Mouse (Mus musculus): Measurements from ENCODE around the gene Klrb1a. TPM values are rescaled to one million over a fixed set of nuclear protein-coding genes. Genes with fewer than 3 reads are reported as not detected.

Klrb1a gene
- polyA plus RNA-seq, 1 experiment, result 0.24 TPM

DNA sequence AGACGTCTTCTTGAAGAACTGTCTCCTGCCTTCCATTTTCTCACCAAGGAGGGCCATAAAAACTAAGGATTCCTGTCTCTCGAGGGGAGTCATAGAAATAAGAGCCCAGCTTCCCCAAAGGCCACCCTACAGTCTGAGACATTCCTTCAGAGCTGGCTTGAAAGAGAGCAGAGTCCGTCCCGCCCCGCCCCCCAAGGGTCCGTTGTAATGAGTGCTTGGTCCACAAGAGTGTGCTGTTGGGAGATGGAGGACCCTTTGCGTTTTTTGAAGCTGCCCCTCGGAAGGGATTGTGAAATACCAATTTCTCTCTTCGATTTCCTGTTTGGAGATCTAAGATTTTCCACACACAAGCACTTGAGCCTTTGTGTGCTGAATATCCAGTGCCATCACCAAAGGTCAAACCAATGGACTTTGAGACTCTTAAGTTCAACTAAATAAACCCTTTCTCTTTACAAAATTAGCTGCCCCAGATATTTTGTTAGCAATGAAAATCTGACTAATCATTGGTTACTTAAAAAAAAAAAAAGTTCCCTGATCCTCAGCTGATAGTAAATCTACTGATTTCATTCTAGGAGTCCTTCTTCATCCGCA is 39.2 kb downstream of the Klrb1a start:
- peaks cover 2% of the 10 kb centered on the region; the same call in 1 of the 2 replicates for H3K4me1 ChIP-seq (ENCODE audit: control insufficient read depth, insufficient read depth, insufficient read length, low read length)
- no peaks in the 10 kb centered on the region for H3K27me3 ChIP-seq (ENCODE audit: control insufficient read depth, insufficient read depth, low read length)
- no peaks in the 10 kb centered on the region for H3K36me3 ChIP-seq (ENCODE audit: control insufficient read depth, insufficient read depth, low read length)
- no peak overlapping the region for H3K4me3 ChIP-seq (ENCODE audit: low read depth, low read length)
- H3K27ac ChIP-seq (ENCODE audit: insufficient read depth, low read depth, low read length), result no peak overlapping the region
- 29% methylated on average over 10 of the region's 10 CpGs for WGBS
- peak; percentile 36; the same call in 1 of the 2 replicates for TF ChIP-seq CTCF (IDR thresholded peaks at IDR 0.05; ENCODE audit: extremely low read depth, insufficient read length, insufficient replicate concordance, low read depth, low read length)
- no peak for TF ChIP-seq POLR2A (IDR thresholded peaks at IDR 0.05; ENCODE audit: low read depth, low read length)

DNA sequence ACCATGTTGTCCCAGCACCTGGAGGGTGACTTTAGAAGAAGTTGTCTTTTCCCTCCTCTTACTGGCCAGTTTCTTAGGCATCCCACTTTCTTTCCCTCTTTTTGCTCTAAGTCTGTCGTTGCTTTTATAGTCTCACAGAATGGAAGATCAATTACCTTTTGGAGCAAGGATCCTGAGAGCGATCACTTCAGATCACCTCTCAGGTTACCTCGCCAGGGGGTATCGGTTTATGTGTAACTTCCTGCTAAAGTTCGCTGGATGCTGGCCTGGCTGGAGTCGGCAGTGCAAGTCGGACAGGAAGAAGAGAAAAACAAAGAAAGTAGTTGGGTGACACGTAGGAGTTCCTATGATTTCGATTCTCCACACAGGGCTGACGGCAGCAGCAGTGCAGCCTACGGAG is 41.8 kb downstream of the Klrb1a start, which contains the start of gene A2ml1:
A2ml1 (minus strand) TSS at position 101 of the 400 bp plus-strand sequence.
- peaks cover 2% of the 10 kb centered on the region; the same call in 1 of the 2 replicates for H3K4me1 ChIP-seq (ENCODE audit: control insufficient read depth, insufficient read depth, insufficient read length, low read length)
- no peak for TF ChIP-seq CTCF (IDR thresholded peaks at IDR 0.05; ENCODE audit: extremely low read depth, insufficient read length, insufficient replicate concordance, low read depth, low read length)
- no peak for TF ChIP-seq POLR2A (IDR thresholded peaks at IDR 0.05; ENCODE audit: low read depth, low read length)
- no peak within 1 kb of the TSS for H3K27ac ChIP-seq (ENCODE audit: insufficient read depth, low read depth, low read length)
- no peaks in the 10 kb centered on the region for H3K36me3 ChIP-seq (ENCODE audit: control insufficient read depth, insufficient read depth, low read length)
- no peak within 1 kb of the TSS for H3K4me3 ChIP-seq (ENCODE audit: low read depth, low read length)
- no peaks in the 10 kb centered on the region for H3K27me3 ChIP-seq (ENCODE audit: control insufficient read depth, insufficient read depth, low read length)
- 64% methylated on average over 11 of the region's 11 CpGs for WGBS

DNA sequence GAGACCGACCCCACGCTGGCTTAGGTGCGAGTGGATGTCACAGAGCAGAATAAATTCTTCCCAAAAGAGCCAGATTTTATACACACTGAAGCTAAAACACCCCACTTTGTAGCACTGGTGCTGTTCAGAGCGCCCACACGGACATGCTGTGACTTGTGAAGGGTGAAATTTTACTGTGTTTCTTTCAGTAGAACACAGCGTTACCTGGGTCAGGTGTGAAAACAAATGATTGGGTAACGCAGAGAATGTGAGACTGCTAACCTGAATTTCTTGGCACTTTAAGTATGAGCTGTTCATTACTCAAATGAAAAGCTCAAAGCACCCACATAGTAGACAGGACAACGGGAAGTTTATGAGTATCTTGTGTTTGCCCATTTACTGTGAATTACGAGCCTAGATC is 46.0 kb downstream of the Klrb1a start:
- Histone ChIP-seq H3K36me3 (ENCODE audit: control insufficient read depth, insufficient read depth, low read length) (no peaks in the 10 kb centered on the region), H3K27ac (ENCODE audit: insufficient read depth, low read depth, low read length) (no peak overlapping the region), H3K27me3 (ENCODE audit: control insufficient read depth, insufficient read depth, low read length) (no peaks in the 10 kb centered on the region), H3K4me1 (ENCODE audit: control insufficient read depth, insufficient read depth, insufficient read length, low read length) (no peaks in the 10 kb centered on the region), H3K4me3 (ENCODE audit: low read depth, low read length) (no peak overlapping the region)
- 78% methylated on average over 9 of the region's 9 CpGs for WGBS
- TF ChIP-seq CTCF (IDR thresholded peaks at IDR 0.05; ENCODE audit: extremely low read depth, insufficient read length, insufficient replicate concordance, low read depth, low read length) (no peak), POLR2A (IDR thresholded peaks at IDR 0.05; ENCODE audit: low read depth, low read length) (no peak)

DNA sequence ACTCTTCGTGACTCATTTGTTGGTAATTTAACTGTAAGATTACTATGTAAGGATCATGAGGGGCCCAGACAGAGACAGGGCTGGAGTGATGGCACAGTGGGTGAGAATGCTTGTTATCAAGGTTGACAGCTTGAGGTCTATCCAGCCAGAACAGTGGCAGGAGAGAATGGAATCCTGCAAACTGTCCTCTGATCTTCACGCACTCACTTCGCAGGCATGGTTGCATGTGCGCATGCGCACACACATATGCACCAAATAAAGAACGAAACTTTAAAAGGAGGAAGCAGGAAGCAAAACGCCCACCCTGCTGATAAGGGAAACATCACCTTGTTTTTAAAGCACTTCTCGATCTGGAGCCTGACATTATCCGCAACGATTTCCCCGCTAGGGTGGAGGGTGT is 56.7 kb downstream of the Klrb1a start:
- WGBS, result 90% methylated on average over 11 of the region's 11 CpGs
- no peak for TF ChIP-seq POLR2A (IDR thresholded peaks at IDR 0.05; ENCODE audit: low read depth, low read length)
- TF ChIP-seq CTCF (IDR thresholded peaks at IDR 0.05; ENCODE audit: extremely low read depth, insufficient read length, insufficient replicate concordance, low read depth, low read length), result no peak
- Histone ChIP-seq H3K4me3 (ENCODE audit: low read depth, low read length) (no peak overlapping the region), H3K36me3 (ENCODE audit: control insufficient read depth, insufficient read depth, low read length) (no peaks in the 10 kb centered on the region), H3K4me1 (ENCODE audit: control insufficient read depth, insufficient read depth, insufficient read length, low read length) (no peaks in the 10 kb centered on the region), H3K27ac (ENCODE audit: insufficient read depth, low read depth, low read length) (no peak overlapping the region), H3K27me3 (ENCODE audit: control insufficient read depth, insufficient read depth, low read length) (no peaks in the 10 kb centered on the region)

Other genes with a start within 250 kb of the Klrb1a start
- gene Tex52, start 248.1 kb downstream of the Klrb1a start, polyA plus RNA-seq (2012; rRNA removed), result not detected in 2 replicates
- not detected in 2 replicates for gene Gm44596, start 248.0 kb downstream of the Klrb1a start, polyA plus RNA-seq (2012; rRNA removed)
- gene Nrip2, start 224.2 kb downstream of the Klrb1a start, polyA plus RNA-seq (2012; rRNA removed), result 0.49 and 0.63 TPM in 2 replicates
- gene Itfg2, start 198.6 kb downstream of the Klrb1a start, polyA plus RNA-seq (2012; rRNA removed), result 16.1 and 16.2 TPM in 2 replicates
- 52.9 and 105 TPM in 2 replicates for gene Fkbp4, start 184.9 kb downstream of the Klrb1a start, polyA plus RNA-seq (2012; rRNA removed)
- gene Pzp, start 96.8 kb downstream of the Klrb1a start, polyA plus RNA-seq (2012; rRNA removed), result 0.06 TPM in 1 of 2 replicates, not detected in the other
- gene A2ml1, start 41.9 kb downstream of the Klrb1a start, polyA plus RNA-seq (2012; rRNA removed), result 0.03 and 0.34 TPM in 2 replicates
- gene Clec2h, start 38.9 kb upstream of the Klrb1a start, polyA plus RNA-seq (2012; rRNA removed), result 54.1 and 189 TPM in 2 replicates
- not detected in 2 replicates for gene Klrb1, start 99.5 kb upstream of the Klrb1a start, polyA plus RNA-seq (2012; rRNA removed)
- gene Klrb1c, start 165.7 kb upstream of the Klrb1a start, polyA plus RNA-seq (2012; rRNA removed), result not detected in 2 replicates
- 0.46 TPM in 1 of 2 replicates, not detected in the other for gene Gm44511, start 202.8 kb upstream of the Klrb1a start, polyA plus RNA-seq (2012; rRNA removed)
- 0.25 TPM in 1 of 2 replicates, not detected in the other for gene Klrb1b, start 202.8 kb upstream of the Klrb1a start, polyA plus RNA-seq (2012; rRNA removed)